Mouse (Mus musculus) right cerebral cortex, postnatal 36 days (tissue): ENCODE measurements around the gene Evx2.

Source experiments
- DNase-seq, 2 experiments: peaks; one replicate each; pipeline ENCODE4 v3.0.0; 2022; ENCODE audit warnings: low spot score in 2 of 2, mixed read lengths in 1 of 2

Evx2 gene

DNA sequence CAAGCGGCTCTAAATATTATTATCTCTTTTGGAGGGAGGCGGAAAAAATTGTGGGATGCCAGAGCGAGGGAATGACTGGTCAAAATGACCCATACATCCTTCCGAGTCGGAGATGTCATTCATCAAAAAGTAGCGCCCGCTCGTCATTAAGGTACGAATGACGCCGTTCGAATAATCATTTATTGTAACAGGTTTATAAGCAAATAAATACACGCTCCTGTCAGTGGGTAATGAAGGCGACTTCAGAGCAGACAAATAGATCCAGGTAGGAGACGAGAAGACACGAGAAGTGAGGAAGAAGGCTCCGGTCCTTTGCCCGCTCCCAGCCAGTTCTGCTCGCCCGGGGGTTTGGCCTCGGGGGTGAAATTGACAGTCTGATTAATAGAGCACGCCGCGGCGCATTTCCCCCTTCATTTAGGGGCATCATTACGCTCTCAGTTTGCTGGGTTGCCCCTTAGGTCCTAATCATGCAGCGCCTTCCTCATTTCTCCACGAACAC is at the start of gene Evx2:
Evx2 (minus strand) TSS at position 51 of the 499 bp plus-strand sequence.
- DNase-seq, result no peak

DNA sequence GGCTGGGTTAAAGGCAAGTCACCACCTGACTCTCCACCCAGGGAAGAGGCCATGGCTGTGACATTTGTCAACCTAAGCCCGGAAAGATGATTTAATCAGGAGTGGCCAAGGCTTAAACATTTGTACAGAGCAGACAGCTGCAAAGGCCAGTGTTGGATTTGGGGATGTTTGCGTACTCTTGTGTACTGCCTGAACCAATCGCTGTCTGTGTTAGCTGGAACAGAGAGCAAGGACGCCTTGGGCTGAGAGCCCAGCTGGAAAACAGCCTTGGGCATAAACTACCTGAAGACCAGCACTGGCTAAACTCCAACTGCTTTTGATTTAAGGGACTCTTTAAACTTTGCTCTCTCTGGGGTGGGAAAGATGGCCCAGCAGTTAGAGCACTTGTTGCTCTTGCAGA is 49.3 kb upstream of the Evx2 start:
- no peak for DNase-seq

- DNase-seq, result no peak
These were observed 48.2 kb upstream of the Evx2 start for GRCm38 (mm10) chr2:74707599-74707998.

GRCm38 (mm10) chr2:74706393-74706960 is 47.1 kb upstream of the Evx2 start:
- no peak for DNase-seq

- DNase-seq, result no peak
These were observed 46.2 kb upstream of the Evx2 start for GRCm38 (mm10) chr2:74705467-74706089.

- no peak for DNase-seq
These were observed 45.7 kb upstream of the Evx2 start for GRCm38 (mm10) chr2:74704999-74705466.

GRCm38 (mm10) chr2:74704393-74704998 is 45.1 kb upstream of the Evx2 start, which contains the start of gene Hoxd8:
TSS of gene Hoxd8 (plus strand) at chr2:74704615.
- DNase-seq, result no peak

DNA sequence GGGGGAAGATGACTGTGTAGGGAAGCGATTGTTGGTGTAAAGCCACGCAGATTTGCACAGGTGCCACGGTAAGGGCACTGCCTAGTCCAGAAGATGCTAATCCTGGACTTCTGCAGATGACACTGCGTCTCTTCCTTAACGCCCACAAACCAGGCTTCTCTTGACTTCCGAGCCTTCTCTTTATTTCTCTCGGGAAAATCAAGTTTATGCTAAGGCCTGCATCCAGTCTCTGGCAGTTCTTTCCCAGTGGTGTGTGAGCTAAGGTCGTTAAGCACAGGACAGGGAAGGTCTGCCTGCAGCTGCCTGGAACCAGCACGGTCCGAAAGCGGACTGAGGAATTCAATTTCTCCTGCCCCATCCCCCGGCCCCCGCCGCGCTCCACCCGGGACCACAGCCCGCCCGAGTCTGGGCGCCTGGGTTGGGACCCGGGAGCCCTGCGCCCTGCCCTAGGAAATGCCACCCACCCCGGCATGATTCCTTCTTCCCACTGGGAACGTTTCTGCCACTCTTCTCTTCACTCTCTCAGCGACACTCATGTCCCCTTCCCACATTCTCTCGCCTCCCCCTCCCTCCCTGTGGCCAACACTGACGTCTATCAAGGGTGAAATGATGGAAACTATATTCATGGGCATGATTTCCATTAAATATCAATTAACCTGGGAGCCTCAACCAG is 44.5 kb upstream of the Evx2 start:
- no peak for DNase-seq

GRCm38 (mm10) chr2:74703317-74703716 is 44.0 kb upstream of the Evx2 start:
- DNase-seq, result no peak

- no peak for DNase-seq
These were observed 43.5 kb upstream of the Evx2 start for GRCm38 (mm10) chr2:74702820-74703219.

GRCm38 (mm10) chr2:74701949-74702819 is 42.8 kb upstream of the Evx2 start:
- DNase-seq, result peak; percentile 24 to 51

DNA sequence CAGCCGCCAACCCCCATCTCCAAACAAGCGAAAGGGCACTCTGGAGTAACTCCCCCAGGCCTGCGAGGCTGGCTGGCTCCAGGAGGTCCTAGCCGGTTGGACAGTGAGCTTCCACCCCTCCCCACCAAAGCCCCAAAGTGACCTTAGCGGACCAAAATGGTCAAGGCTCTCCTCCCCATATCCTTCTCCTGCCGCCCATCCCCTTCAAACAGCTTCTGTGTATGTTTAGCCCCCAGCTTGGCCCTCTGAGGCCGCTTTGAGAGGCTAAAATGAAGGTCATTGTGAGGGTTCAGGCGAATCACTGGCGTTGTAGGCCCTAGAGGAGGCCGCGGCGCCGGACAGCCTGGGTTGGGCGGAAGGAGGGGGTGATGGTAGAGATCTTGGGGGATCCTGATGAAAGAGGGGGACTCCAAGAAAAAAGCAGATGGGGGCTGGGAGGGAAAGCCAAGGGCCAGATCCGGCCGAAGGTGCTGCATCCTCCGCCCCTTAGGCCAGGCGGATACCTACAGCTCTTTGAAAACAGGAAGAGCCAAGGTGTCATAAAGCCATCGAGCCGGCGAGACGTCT is 41.3 kb upstream of the Evx2 start:
- no peak for DNase-seq

GRCm38 (mm10) chr2:74699664-74700545 is 40.5 kb upstream of the Evx2 start:
- no peak for DNase-seq

GRCm38 (mm10) chr2:74699053-74699430 is 39.7 kb upstream of the Evx2 start:
- DNase-seq, result no peak

GRCm38 (mm10) chr2:74698201-74699052 is 39.1 kb upstream of the Evx2 start:
- no peak for DNase-seq

- DNase-seq, result no peak
These were observed 38.3 kb upstream of the Evx2 start, which contains the start of gene Hoxd9 for GRCm38 (mm10) chr2:74697567-74698121. TSS of gene Hoxd9 (plus strand) at chr2:74697727.

- no peak for DNase-seq
These were observed 37.3 kb upstream of the Evx2 start for GRCm38 (mm10) chr2:74696442-74697335.
